Mouse (Mus musculus) liver, embryonic 14.5 days (tissue): ENCODE results near the gene Rnf20. TPM values are rescaled to one million over a fixed set of nuclear protein-coding genes. Genes with fewer than 3 reads are reported as not detected.
A peak's percentile ranks its signal among the peaks of the same experiment; 100 is the strongest.

Experiments used
- ATAC-seq: fragments of 200-750 bp; cut with Nextera tagmentation; 2 replicates; pipeline ENCODE4 v1.8.0; 2017; ENCODE audit warnings: moderate number of reproducible peaks, mild to moderate bottlenecking, moderate library complexity; ENCODE audit not compliant: insufficient read depth
- DNase-seq, 3 experiments: peaks; one replicate each; pipeline ENCODE4 v3.0.0-alpha.2; 2012 to 2013; ENCODE audit warnings: low read depth in 3 of 3, low spot score in 3 of 3
- H3K27ac ChIP-seq: fragments of 300-500 bp; sonication (generic); 2 replicates; pipeline ENCODE4 v1.5.1; 2014; ENCODE audit warnings: moderate library complexity, mild to moderate bottlenecking, control low read depth, inconsistent platforms
- H3K27me3 ChIP-seq: fragments of 300-500 bp; sonication (generic); 2 replicates; pipeline ENCODE4 v1.6.1; 2014; ENCODE audit warnings: mild to moderate bottlenecking, low read length, moderate library complexity; ENCODE audit not compliant: control insufficient read depth, insufficient read depth
- H3K36me3 ChIP-seq: fragments of 300-500 bp; sonication (generic); replicated peaks from 2 replicates; pipeline ENCODE4 v1.6.1; 2014; ENCODE audit warnings: low read depth; ENCODE audit not compliant: control insufficient read depth, insufficient read depth
- H3K4me1 ChIP-seq, 2 experiments: fragments of 200-500 bp in 1 of 2; fragments of 300-500 bp in 1 of 2; sonication (generic) in 1 of 2; replicated peaks; 2 replicates each; pipeline ENCODE4 v1.6.1; 2012 to 2014; ENCODE audit warnings: antibody characterized with exemption in 1 of 2, inconsistent platforms in 1 of 2, low read length in 1 of 2; ENCODE audit not compliant: control insufficient read depth in 2 of 2, insufficient read depth in 2 of 2
- H3K4me2 ChIP-seq: fragments of 300-500 bp; sonication (generic); 2 replicates; pipeline ENCODE4 v1.6.1; 2014; ENCODE audit warnings: low read depth, mild to moderate bottlenecking, control low read depth, moderate library complexity
- H3K4me3 ChIP-seq, 2 experiments: fragments of 200-500 bp in 1 of 2; fragments of 300-500 bp in 1 of 2; sonication (generic) in 1 of 2; 2 replicates each; pipeline ENCODE4 v1.5.1; 2012 to 2014; ENCODE audit warnings: low read depth in 2 of 2, low read length in 2 of 2, mild to moderate bottlenecking in 2 of 2, control low read depth in 1 of 2, inconsistent platforms in 1 of 2, moderate library complexity in 1 of 2; ENCODE audit not compliant: insufficient read depth in 1 of 2
- H3K9ac ChIP-seq: fragments of 300-500 bp; sonication (generic); replicated peaks from 2 replicates; pipeline ENCODE4 v1.6.1; 2014; ENCODE audit warnings: mild to moderate bottlenecking, control low read depth, moderate library complexity
- H3K9me3 ChIP-seq: fragments of 300-500 bp; sonication (generic); 2 replicates; pipeline ENCODE4 v1.6.1; 2016; ENCODE audit warnings: low read length, mixed read lengths; ENCODE audit not compliant: control insufficient read depth
- CTCF ChIP-seq: IDR thresholded peaks from 2 replicates; pipeline ENCODE4 v1.5.1; 2016; ENCODE audit warnings: antibody characterized with exemption, low read depth, control low read depth
- EP300 ChIP-seq: IDR thresholded peaks from 2 replicates; pipeline ENCODE4 v1.6.1; 2016; ENCODE audit warnings: antibody characterized with exemption, low read depth
- WGBS: fragments of 180-500 bp; shearing (Covaris S2); extraction: QIAGEN DNeasy Blood & Tissue Kit; methylation state at CpG from one replicate; pipeline ENCODE4 v1.1.7; 2014; ENCODE audit not compliant: insufficient replicate concordance; 5-methylcytosine and 5-hydroxymethylcytosine counted together
- polyA plus RNA-seq, 2 experiments: library from polyadenylated mRNA; depleted of rRNA in 1 of 2; stranded (reverse) in 1 of 2; unstranded in 1 of 2; fragments of >200 nt; fragmentation: Nextera tagmentation in 1 of 2; extraction: Ambion mirVana in 1 of 2; gene quantifications; 2 replicates each; pipeline versions ENCODE4 v1.2.1 to v1.2.3; 2012 to 2014

Rnf20 gene
- polyA plus RNA-seq (2012; rRNA removed) (8.2 and 14.5 TPM in 2 replicates), polyA plus RNA-seq (2014; fragmentation: Nextera tagmentation; extraction: Ambion mirVana) (15.7 and 18.3 TPM in 2 replicates)

DNA sequence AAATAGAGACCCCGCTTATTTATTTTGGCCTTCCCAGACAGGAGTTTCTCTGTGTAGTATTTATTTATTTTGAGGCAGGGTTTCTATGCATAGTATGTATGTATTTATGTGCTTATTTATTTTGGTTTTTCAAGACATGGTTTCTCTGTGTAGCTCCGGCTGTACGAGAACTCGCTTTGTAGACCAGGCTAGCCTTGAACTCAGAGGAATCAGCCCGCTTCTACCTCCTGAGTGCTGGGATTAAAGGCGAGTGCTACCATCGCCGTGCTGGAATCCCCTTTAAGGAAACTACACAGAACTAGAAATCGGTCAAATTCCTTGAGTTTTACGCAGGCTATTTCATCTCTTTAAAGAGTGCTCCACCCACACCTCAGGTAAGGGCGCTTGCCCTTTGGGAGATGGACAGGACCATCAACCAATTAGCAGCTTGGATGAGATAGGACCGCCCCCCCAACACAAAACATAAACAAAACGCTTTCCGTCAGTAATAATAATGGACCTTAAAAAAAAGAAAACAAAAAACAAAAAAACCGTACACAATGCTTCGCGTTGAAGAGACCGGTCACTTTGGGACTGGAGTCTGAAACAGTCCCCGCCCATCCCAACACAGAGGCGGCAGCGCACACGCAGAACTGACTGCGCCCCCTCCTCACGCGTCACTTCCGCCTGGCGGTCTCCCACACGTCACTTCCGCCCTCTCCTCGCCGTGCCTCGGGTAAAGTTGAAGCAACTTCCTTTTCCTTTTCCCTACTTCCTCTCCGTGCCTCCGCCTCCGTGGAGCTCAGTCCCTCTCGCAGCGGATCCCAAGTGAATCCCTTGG, at the start of gene Rnf20:
Gene Rnf20 (plus strand): TSS at position 688 of the 820 bp plus-strand sequence.
- Histone ChIP-seq H3K27me3 (no peaks in the 10 kb centered on the region), H3K36me3 (peaks cover 8% of the 10 kb centered on the region), H3K9me3 (no peaks in the 10 kb centered on the region), H3K4me2 (peak within 1 kb of the TSS; percentile 84), H3K4me1 (peaks cover under 1 to 7% of the 10 kb centered on the region in 2 experiments; a peak in 3 of 4 replicates), H3K4me3 (peak within 1 kb of the TSS; percentile 75 to 77), H3K27ac (peak within 1 kb of the TSS; percentile 40), H3K9ac (peak within 1 kb of the TSS; percentile 72)
- WGBS, result 3% methylated on average over 37 of the region's 37 CpGs
- ATAC-seq (peak; percentile 95), DNase-seq (peak; percentile 88 to 92 (median 89))
- TF ChIP-seq EP300 (no peak), CTCF (no peak)

DNA sequence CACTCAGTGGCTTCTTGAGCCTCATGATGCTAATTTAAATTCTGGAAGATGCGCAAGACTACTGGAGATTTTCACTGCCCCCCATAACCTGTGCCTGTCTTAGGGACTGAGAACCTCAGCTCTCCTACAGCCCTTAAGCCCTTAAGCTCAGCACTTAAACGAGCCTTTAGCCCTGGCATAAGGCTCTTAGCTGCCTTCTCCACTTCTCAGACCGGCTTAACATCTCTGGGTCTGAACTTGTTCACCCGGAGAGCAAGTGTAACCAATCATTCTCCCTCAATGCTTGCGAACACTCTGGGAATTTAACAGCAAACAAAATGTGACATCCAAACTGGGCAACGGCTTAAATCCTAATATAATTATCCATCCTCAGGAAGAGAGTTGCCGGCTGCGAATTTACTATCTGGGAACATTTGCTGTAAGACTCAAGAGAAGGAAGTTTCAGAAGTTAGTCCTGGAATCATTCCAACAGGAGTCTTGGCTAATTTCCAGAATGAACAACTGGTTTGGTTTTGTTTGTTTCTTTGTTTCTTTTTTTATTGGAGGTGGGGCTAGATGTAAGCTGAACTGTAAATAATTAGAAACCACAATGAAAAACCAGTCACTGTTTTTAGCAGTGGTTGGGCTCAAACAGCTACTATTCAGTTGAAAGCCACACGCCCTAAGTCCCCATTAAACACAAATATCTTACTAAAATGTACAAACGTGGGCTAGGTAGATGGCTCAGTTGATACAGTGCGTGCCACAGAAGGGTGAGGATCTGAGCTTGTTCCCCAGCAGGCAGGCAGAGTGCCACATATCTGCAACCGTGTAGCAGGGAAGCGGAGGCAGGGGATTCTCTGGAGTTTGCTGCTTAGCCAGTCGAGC, 47.6 kb upstream of the Rnf20 start:
- Histone ChIP-seq H3K36me3 (no peaks in the 10 kb centered on the region), H3K4me1 (peaks cover 15 to 34% of the 10 kb centered on the region in 2 experiments), H3K27me3 (no peaks in the 10 kb centered on the region), H3K4me2 (no peak overlapping the region), H3K4me3 (no peak overlapping the region), H3K9me3 (no peaks in the 10 kb centered on the region), H3K9ac (no peak overlapping the region), H3K27ac (no peak overlapping the region)
- no peak for ATAC-seq
- TF ChIP-seq EP300 (no peak), CTCF (no peak)
- DNase-seq, result no peak
- WGBS, result 71% methylated on average over 14 of the region's 14 CpGs

DNA sequence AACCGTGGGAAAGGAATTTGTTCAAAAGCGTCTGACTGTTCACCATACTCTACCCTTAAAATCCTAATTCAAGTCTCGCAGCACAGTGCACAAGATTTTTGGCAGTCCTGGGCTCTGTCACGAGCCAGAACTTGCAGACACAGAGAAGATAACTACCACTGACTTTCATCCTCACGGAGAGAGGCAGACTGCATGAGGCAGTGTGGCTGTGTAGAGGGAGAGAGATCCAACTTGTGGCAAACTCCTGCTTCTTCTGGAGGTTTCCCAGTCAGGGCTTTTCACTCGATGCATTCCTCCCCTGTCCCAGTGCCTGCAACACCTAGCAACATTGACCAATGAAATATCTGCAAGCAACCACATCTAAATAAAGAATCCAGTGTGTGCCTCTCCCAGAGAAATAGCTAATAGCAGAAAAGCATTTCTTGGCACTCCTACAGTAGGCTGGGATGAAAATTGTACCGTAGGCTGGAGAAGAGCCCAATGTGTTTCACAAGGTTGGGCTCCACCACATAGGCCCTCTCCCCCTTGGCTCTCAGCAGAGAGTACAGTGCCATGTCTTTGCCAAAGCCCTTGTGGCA, 46.2 kb upstream of the Rnf20 start:
- Histone ChIP-seq H3K27ac (no peak overlapping the region), H3K9me3 (no peaks in the 10 kb centered on the region), H3K9ac (no peak overlapping the region), H3K4me3 (no peak overlapping the region), H3K4me1 (peaks cover 9 to 33% of the 10 kb centered on the region in 2 experiments), H3K36me3 (no peaks in the 10 kb centered on the region), H3K27me3 (no peaks in the 10 kb centered on the region), H3K4me2 (no peak overlapping the region)
- ATAC-seq, result no peak
- TF ChIP-seq CTCF (no peak), EP300 (no peak)
- no peak for DNase-seq
- WGBS, result 75% methylated on average over 7 of the region's 7 CpGs

DNA sequence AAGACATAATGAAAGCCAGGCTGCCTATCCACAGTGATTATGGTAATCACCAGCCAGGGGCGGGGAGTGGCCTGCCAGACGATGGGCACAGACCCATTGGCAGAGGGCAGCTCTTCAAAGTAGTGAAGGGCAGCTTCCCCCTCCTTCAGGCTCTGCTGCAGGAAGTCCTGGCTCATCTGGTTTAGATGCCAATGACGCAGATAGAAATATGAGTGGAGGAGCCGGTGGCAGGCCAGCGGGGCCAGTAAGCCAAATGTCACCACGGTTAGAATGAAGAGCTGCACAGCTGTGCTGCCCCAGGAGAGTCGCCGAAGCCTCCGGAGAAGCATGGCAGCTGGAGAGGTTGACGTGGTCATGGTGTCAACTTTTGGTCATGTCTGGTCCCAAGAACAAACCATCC, 45.0 kb upstream of the Rnf20 start:
- no peak for DNase-seq
- Histone ChIP-seq H3K4me1 (peaks cover 2 to 22% of the 10 kb centered on the region in 2 experiments; a peak in 2 of 4 replicates), H3K4me2 (no peak overlapping the region), H3K9ac (no peak overlapping the region), H3K27me3 (no peaks in the 10 kb centered on the region), H3K27ac (no peak overlapping the region), H3K36me3 (no peaks in the 10 kb centered on the region), H3K4me3 (no peak overlapping the region), H3K9me3 (no peaks in the 10 kb centered on the region)
- TF ChIP-seq CTCF (no peak), EP300 (no peak)
- ATAC-seq, result no peak
- 84% methylated on average over 10 of the region's 10 CpGs for WGBS
